In genomic region chr8:117715896-117716295, GRCm38 (mm10) we compare ENCODE assay signal across 28 mouse cellular contexts. TPM values are rescaled to one million over a fixed set of nuclear protein-coding genes. Genes with fewer than 3 reads are reported as not detected.
A peak's percentile ranks its signal among the peaks of the same experiment; 100 is the strongest.
DNase-seq lines count a peak whose midpoint lies in the region; ATAC-seq and TF ChIP-seq lines count a peak whose summit lies in the region.
"Had no signal": no experiment of that assay in that cellular context is flagged by ENCODE, and none has a peak within 500 bp of the region (broad histone marks: within the 10 kb centered on the region; RNA-seq: fewer than 3 reads in every experiment).

No protein-coding gene starts in this region.

- H3K4me1 ChIP-seq in liver, postnatal 0 days (ENCODE audit: insufficient read depth): peaks cover 6% of the 10 kb centered on the region; the same call in 1 of the 2 replicates
- no peaks in the 10 kb centered on the region for H3K4me1 ChIP-seq in stomach, postnatal 0 days (replicated peaks; ENCODE audit: control insufficient read depth, insufficient read depth)
- H3K4me1 ChIP-seq: embryonic facial prominence, embryonic 15.5 days; forebrain, embryonic 15.5 days had no signal

- 66% methylated on average over 5 of the region's 5 CpGs for WGBS in liver, postnatal 0 days (ENCODE audit: insufficient replicate concordance)
- WGBS in stomach, postnatal 0 days: 61% methylated on average over 5 of the region's 5 CpGs

- no peaks in the 10 kb centered on the region; the same call in 1 of the 2 replicates for H3K36me3 ChIP-seq in liver, postnatal 0 days (replicated peaks; ENCODE audit: insufficient read depth, low read length)
- no peaks in the 10 kb centered on the region for H3K36me3 ChIP-seq in stomach, postnatal 0 days (ENCODE audit: control insufficient read depth, insufficient read depth, low read length)
- H3K36me3 ChIP-seq: embryonic facial prominence, embryonic 13.5 days; embryonic facial prominence, embryonic 15.5 days; forebrain, embryonic 15.5 days; G1E had no signal

- no peak overlapping the region for H3K4me2 ChIP-seq in liver, postnatal 0 days (ENCODE audit: low read depth, low read length)
- no peak overlapping the region for H3K4me2 ChIP-seq in stomach, postnatal 0 days (replicated peaks; ENCODE audit: low read depth)
- H3K4me2 ChIP-seq: embryonic facial prominence, embryonic 13.5 days; embryonic facial prominence, embryonic 15.5 days; forebrain, embryonic 13.5 days; forebrain, embryonic 15.5 days had no signal

- TF ChIP-seq EP300 in liver, postnatal 0 days (IDR thresholded peaks at IDR 0.05; ENCODE audit: low read depth): no peak
- no peak for TF ChIP-seq EP300 in stomach, postnatal 0 days (optimal IDR thresholded peaks at IDR 0.05)

- no peak for TF ChIP-seq CTCF in liver, postnatal 0 days (IDR thresholded peaks at IDR 0.05; ENCODE audit: low read depth)
- no peak for TF ChIP-seq CTCF in stomach, postnatal 0 days (IDR thresholded peaks at IDR 0.05; ENCODE audit: low read depth)

- H3K9me3 ChIP-seq in liver, postnatal 0 days (ENCODE audit: low read length): 0 out of 2 replicates have a peak, but pooled peaks cover 2% of the 10 kb centered on the region
- no peaks in the 10 kb centered on the region for H3K9me3 ChIP-seq in stomach, postnatal 0 days (ENCODE audit: control insufficient read depth, low read length)
- H3K9me3 ChIP-seq: embryonic facial prominence, embryonic 13.5 days; embryonic facial prominence, embryonic 15.5 days; forebrain, embryonic 15.5 days had no signal

- ATAC-seq in liver, postnatal 0 days: no peak
- no peak for ATAC-seq in stomach, postnatal 0 days (ENCODE audit: low FRiP score, low TSS enrichment)
- ATAC-seq: activated CD4-positive, CD25-positive, alpha-beta regulatory T cell, adult 4 months; forebrain, embryonic 13.5 days; forebrain, embryonic 15.5 days; forebrain, postnatal 0 days; Patski had no signal

- H3K27ac ChIP-seq in liver, postnatal 0 days (ENCODE audit: low read depth): peak overlapping the region; percentile 93
- 0 out of 2 replicates have a peak overlapping the region, but pooled peaks have one; percentile 18 for H3K27ac ChIP-seq in stomach, postnatal 0 days (replicated peaks)
- H3K27ac ChIP-seq: embryonic facial prominence, embryonic 13.5 days; embryonic facial prominence, embryonic 15.5 days; forebrain, embryonic 13.5 days; forebrain, embryonic 15.5 days had no signal

- no peak for DNase-seq in liver, postnatal 0 days
- DNase-seq in liver (no peak), ES-CJ7 (ENCODE audit: low read depth, low spot score) (peak; percentile 16)
- peak; percentile 94 for DNase-seq in fat pad, adult 2 months (ENCODE audit: extremely low read depth, low read depth, low spot score)
- DNase-seq in stomach, postnatal 0 days (ENCODE audit: low spot score): no peak
- DNase-seq in adrenal gland, adult (ENCODE audit: inconsistent age in 2 of 2, low spot score in 1 of 2): no peak
- no peak for DNase-seq in right cerebral cortex, adult 18-20 months
- DNase-seq: adrenal gland, adult 2 months; adrenal gland, postnatal 14 days; cerebellum, adult 11 months; cerebellum, adult 18-20 months; cerebellum, adult 8-10 months; cerebellum, adult 9-11 months; cerebellum, postnatal 14 days; cerebellum, postnatal 36 days; embryo, embryonic 11 days; forebrain, postnatal 0 days had no signal

- no peak overlapping the region for H3K9ac ChIP-seq in liver, postnatal 0 days (replicated peaks)
- no peak overlapping the region for H3K9ac ChIP-seq in stomach, postnatal 0 days (ENCODE audit: low read length)
- H3K9ac ChIP-seq: embryonic facial prominence, embryonic 13.5 days; embryonic facial prominence, embryonic 15.5 days; forebrain, embryonic 13.5 days; forebrain, embryonic 15.5 days; forebrain, postnatal 0 days had no signal

- H3K4me3 ChIP-seq in liver, postnatal 0 days (ENCODE audit: low read depth, low read length): no peak overlapping the region
- H3K4me3 ChIP-seq in stomach, postnatal 0 days (ENCODE audit: low read depth, low read length): no peak overlapping the region
- H3K4me3 ChIP-seq: embryonic facial prominence, embryonic 13.5 days; embryonic facial prominence, embryonic 15.5 days; erythroblast, embryonic 14.5 days; forebrain, embryonic 13.5 days; forebrain, embryonic 15.5 days had no signal

- H3K27me3 ChIP-seq in liver, postnatal 0 days (ENCODE audit: insufficient read depth, low read length): no peaks in the 10 kb centered on the region
- H3K27me3 ChIP-seq in stomach, postnatal 0 days (ENCODE audit: control insufficient read depth, insufficient read depth, low read length): no peaks in the 10 kb centered on the region
- H3K27me3 ChIP-seq: embryonic facial prominence, embryonic 13.5 days; embryonic facial prominence, embryonic 15.5 days; forebrain, embryonic 13.5 days; forebrain, embryonic 15.5 days; Patski had no signal

RNA-seq across cellular contexts. Expression of gene Hsd17b2, which starts 14.2 kb away (rescaled TPM):
- polyA plus RNA-seq in liver, postnatal 0 days (2015; fragmentation: Nextera tagmentation; extraction: Ambion mirVana): 189 and 204 TPM in 2 replicates
- 113 and 124 TPM in 2 replicates for polyA plus RNA-seq in stomach, postnatal 0 days (2015; fragmentation: Nextera tagmentation; extraction: Ambion mirVana)
- polyA plus RNA-seq: activated CD4-positive, CD25-positive, alpha-beta regulatory T cell, adult 4 months; brain, embryonic 14.5 days; C2C12; erythroblast, embryonic 14.5 days; forebrain, embryonic 11.5 days; forebrain, embryonic 15.5 days; forebrain, postnatal 0 days; G1E had no signal

RNA-seq across cellular contexts. Expression of gene Sdr42e1, which starts 42.4 kb away (rescaled TPM):
- 12.6 and 12.8 TPM in 2 replicates for polyA plus RNA-seq in liver, postnatal 0 days (2015; fragmentation: Nextera tagmentation; extraction: Ambion mirVana)
- polyA plus RNA-seq in stomach, postnatal 0 days (2015; fragmentation: Nextera tagmentation; extraction: Ambion mirVana): 24.2 and 28.8 TPM in 2 replicates
- polyA plus RNA-seq: C2C12; erythroblast, embryonic 14.5 days; forebrain, embryonic 11.5 days; G1E had no signal

Comparison
In these comparisons a context has a peak if more than half of its experiments do, and no peak if none do; other contexts are left out.
1. DNase-seq: peak in ES-CJ7 (single experiment) and fat pad, adult 2 months (single experiment); none in liver, postnatal 0 days (single experiment), liver (single experiment), stomach, postnatal 0 days (single experiment), adrenal gland, adult (0 of 2) and right cerebral cortex, adult 18-20 months (single experiment).